Mouse (Mus musculus): ENCODE results near the gene Tspan7.

The Tspan7 gene

GRCm38 (mm10) chrX:10546840-10547239, 61.9 kb downstream of the Tspan7 start:
- DNase-seq (ENCODE audit: low read depth, low spot score) = no peak

DNA sequence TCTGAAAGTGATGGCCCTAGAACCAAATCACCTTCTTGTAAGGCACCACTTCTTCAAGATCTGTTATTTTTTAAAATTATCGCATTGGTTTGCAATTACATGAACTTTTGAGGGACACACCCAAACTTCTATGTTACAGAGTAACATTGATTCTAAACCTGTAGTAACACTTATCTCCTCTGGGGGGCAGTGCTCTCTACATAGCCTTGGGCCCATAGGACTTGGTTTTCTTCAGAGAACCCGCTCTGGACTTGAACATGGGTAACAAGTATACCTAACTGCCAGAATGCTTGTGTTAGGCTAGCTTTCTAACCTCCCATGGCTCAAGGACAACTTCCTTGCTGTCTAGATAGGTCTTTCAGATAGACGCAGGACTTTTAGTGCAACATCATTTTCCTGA, 64.8 kb downstream of the Tspan7 start:
- DNase-seq (ENCODE audit: low read depth, low spot score) = no peak

DNA sequence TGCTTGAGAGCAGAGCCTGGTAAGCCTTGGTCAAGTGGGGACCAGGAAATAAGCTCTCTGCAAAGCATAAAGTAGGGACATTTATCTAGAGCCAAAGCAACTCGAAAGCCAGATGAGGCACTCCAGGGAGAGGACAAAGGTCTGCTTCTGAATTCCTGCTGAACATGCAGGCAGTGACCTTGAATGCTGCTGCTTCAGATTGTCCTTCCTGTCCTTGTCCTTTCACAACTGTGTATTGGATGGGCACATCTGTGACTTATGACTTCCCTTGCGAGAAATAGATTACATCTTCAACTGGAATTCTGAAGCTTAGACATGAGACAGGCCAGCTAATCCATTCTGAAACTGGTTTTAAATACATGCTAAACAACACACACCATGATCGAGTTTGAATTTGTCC, 71.9 kb downstream of the Tspan7 start:
- no peak for DNase-seq (ENCODE audit: low read depth, low spot score)

GRCm38 (mm10) chrX:10557596-10557995, 72.6 kb downstream of the Tspan7 start:
- DNase-seq (ENCODE audit: low read depth, low spot score) = no peak

DNA sequence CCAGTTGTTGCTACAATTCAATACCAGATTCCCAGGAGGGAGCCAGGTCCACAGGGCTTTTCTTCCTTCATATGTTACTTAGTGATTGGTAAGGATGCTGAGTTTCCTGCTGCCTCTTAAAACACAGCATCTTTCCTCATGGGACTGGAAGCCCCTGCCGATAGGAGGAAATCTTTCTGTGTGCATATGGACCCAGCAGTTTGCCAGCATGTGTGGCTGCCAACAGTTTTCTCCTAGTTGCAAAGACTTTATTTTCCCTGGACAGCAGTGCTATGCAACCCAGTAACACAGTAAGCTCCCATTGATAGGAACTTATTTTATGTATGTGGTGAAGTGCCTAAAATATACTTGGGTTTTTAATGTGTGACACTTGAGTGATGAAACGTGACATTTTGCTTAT, 73.7 kb downstream of the Tspan7 start:
- DNase-seq (ENCODE audit: low read depth, low spot score) = no peak

GRCm38 (mm10) chrX:10565811-10566210, 80.9 kb downstream of the Tspan7 start:
- DNase-seq (ENCODE audit: low read depth, low spot score) = no peak

DNA sequence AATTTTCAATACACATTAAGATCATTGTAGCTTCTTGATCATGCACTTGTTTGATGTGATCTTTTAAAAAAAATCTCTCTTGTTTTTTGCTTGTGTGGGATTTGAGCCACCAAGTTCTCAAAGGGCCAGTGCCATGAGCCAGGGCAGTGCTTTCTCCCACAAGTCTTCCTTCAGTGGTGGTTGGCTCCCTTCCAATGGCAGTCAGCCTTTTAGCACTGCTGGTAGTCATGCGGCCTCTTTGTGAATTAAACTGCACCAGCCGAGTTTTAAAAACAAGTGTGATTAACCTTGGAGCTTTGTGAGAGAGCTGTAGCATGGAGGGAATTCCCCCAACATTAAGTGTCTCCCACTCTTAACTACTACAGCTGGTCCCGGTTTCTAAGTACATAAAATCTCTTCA, 89.6 kb downstream of the Tspan7 start:
- no peak for DNase-seq (ENCODE audit: low read depth, low spot score)

DNA sequence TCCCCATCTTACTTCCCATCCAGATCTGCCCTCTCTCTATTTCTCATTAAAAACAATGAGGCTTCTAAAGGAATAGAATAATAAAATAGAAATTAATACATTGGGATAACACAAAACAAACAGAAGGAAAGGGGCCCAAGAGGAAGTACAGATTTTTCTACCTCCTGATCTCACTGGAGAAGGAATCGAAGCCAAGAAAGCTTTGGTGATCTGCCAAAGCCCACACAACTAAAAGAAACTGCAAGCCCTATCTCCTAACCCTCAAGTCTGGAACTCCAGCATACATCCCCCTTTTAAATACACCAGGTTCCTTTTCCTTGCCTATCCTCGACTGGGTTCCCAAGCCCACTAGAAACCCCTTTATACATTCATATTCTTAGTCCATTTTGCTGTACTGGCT, 90.4 kb downstream of the Tspan7 start:
- no peak for DNase-seq (ENCODE audit: low read depth, low spot score)

DNA sequence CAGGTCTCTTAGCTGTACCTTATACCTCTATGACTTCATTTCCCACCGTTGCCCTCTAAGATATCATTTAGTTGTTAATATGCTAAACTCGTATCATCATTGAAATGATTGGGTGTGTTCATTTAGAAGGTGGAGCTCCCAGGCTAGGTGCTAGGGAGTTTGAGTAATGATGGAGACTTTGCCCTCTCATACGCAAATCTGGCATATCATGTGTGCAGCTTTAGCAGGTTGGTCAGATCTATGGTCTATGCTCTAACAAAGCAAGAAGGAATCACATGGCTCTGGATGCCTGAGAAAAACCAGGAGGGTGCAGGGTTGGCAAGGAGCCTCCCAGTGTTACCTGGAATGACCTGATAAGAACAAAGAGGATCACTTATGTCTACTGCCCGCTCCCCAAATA, 91.4 kb downstream of the Tspan7 start:
- DNase-seq (ENCODE audit: low read depth, low spot score) = no peak

DNA sequence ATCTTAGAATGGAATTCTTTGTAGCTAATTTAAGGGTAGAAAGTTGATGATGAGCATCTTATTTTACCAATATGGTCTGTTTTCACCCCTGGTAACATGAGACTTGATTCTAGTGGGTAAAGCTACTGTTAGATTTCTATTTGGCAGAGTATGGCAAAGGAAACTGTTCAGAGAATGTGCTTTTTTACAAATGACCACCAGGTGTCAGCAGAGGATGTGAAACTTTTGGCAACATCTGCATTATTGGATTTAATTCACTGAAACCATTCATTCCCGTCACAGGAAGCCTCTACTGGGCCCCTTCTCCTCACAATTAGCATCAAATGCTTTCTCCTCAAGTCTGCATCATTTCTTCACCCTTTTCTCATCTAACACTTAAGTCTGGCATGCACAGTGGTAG, 92.4 kb downstream of the Tspan7 start:
- peak; percentile 14 for DNase-seq (ENCODE audit: low read depth, low spot score)

GRCm38 (mm10) chrX:10582731-10583130, 97.8 kb downstream of the Tspan7 start:
- DNase-seq (ENCODE audit: low read depth, low spot score) = no peak

- DNase-seq (ENCODE audit: low read depth, low spot score) = peak; percentile 3
These were observed 107.3 kb downstream of the Tspan7 start for GRCm38 (mm10) chrX:10592244-10592643.

DNA sequence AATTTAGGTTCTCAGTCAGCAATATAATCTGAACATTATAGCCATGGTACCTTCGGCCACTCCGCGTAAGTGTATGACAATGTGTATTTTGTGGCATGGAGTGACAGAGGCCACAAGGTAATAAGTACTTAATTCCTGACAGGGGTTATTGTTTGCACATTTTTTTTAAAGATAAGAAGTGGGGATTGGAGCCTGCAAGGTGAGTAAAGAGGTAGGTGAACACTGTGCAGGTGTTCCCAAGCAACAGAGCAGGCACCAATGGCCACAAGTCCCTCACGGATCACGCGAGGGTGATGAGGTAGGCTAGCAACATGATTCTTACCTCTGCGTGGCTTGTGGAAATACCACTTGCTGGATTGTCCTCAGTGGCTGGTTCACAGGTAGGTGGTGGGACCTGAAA, 108.6 kb downstream of the Tspan7 start:
- no peak for DNase-seq (ENCODE audit: low read depth, low spot score)

DNA sequence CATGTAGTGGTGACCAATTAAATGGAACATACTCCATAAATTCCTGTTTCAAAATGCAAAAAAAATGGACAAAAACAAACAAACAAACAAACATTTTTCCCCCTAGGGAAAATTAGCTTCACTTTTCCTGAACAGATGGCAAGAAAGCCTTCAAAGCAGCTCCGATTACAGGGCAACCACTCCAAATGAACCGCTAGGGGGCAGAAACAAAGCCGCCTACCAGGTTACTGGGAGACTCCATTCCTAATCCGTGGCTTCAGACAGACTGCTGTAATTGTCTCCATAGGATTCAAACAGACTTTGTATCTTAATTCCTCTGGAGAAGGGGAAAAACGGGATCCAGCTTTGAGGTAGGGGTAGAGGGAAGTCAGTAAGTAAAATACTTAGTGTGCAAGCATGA, 132.2 kb downstream of the Tspan7 start:
- peak; percentile 37 for DNase-seq (ENCODE audit: low read depth, low spot score)

DNA sequence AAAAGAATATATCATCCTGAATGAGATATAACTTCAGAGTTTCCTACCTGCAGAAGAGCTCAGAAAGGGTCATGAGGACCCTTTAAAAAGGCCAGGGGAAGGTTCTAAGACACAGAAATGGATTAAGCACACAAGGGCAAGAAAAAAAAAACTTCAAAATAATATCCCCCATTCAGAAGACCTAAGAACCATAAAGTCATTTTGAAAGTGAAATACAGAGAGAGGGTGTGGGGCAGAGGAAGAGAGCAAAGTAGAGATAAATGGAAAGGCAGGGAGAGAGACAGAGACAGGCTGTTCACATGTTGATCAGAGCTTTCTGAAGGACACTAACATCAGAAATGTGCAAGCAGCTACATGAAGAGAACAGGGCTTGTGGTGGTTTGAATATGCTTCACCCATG, 156.1 kb downstream of the Tspan7 start:
- DNase-seq (ENCODE audit: low read depth, low spot score) = no peak

Measured in ES-CJ7 (cell line).